Mouse (Mus musculus): ENCODE measurements around the gene Ampd2. TPM values are rescaled to one million over a fixed set of nuclear protein-coding genes. Genes with fewer than 3 reads are reported as not detected.

Ampd2 gene
- total RNA-seq (2021): 10 to 100 TPM; 16.7 to 16.9 TPM

GRCm38 (mm10) chr3:108086470-108086979 is at the start of gene Ampd2:
TSS of gene Ampd2 (minus strand) at chr3:108086651.
- peak; percentile 91 for DNase-seq

GRCm38 (mm10) chr3:108134701-108135100 is 48.2 kb upstream of the Ampd2 start:
- DNase-seq: no peak

- no peak for DNase-seq
Observed at GRCm38 (mm10) chr3:108132484-108132883, 46.0 kb upstream of the Ampd2 start.

GRCm38 (mm10) chr3:108131821-108132220 is 45.4 kb upstream of the Ampd2 start:
- DNase-seq: no peak

GRCm38 (mm10) chr3:108131216-108131615 is 44.8 kb upstream of the Ampd2 start:
- no peak for DNase-seq

- DNase-seq: no peak
Observed at GRCm38 (mm10) chr3:108129804-108130203, 43.4 kb upstream of the Ampd2 start.

GRCm38 (mm10) chr3:108129367-108129766 is 42.9 kb upstream of the Ampd2 start:
- DNase-seq: no peak

GRCm38 (mm10) chr3:108128520-108128919 is 42.1 kb upstream of the Ampd2 start:
- DNase-seq: no peak

GRCm38 (mm10) chr3:108126327-108126726 is 39.9 kb upstream of the Ampd2 start:
- DNase-seq: no peak

GRCm38 (mm10) chr3:108124131-108124530 is 37.7 kb upstream of the Ampd2 start:
- no peak for DNase-seq

- DNase-seq: no peak
Observed at GRCm38 (mm10) chr3:108123242-108123641, 36.8 kb upstream of the Ampd2 start.

GRCm38 (mm10) chr3:108121101-108121500 is 34.6 kb upstream of the Ampd2 start:
- DNase-seq: no peak

- no peak for DNase-seq
Observed at GRCm38 (mm10) chr3:108117465-108117864, 31.0 kb upstream of the Ampd2 start.

- DNase-seq: no peak
Observed at GRCm38 (mm10) chr3:108113591-108114289, 27.3 kb upstream of the Ampd2 start.

GRCm38 (mm10) chr3:108112666-108113065 is 26.2 kb upstream of the Ampd2 start:
- no peak for DNase-seq

- no peak for DNase-seq
Observed at GRCm38 (mm10) chr3:108112246-108112645, 25.8 kb upstream of the Ampd2 start.

GRCm38 (mm10) chr3:108111320-108111719 is 24.9 kb upstream of the Ampd2 start:
- no peak for DNase-seq

- DNase-seq: no peak
Observed at GRCm38 (mm10) chr3:108105281-108105680, 18.8 kb upstream of the Ampd2 start.

GRCm38 (mm10) chr3:108102075-108102474 is 15.6 kb upstream of the Ampd2 start:
- DNase-seq: no peak

GRCm38 (mm10) chr3:108101594-108101993 is 15.1 kb upstream of the Ampd2 start:
- DNase-seq: no peak

- no peak for DNase-seq
Observed at GRCm38 (mm10) chr3:108098316-108098715, 11.9 kb upstream of the Ampd2 start.

- no peak for DNase-seq
Observed at GRCm38 (mm10) chr3:108097656-108098055, 11.2 kb upstream of the Ampd2 start.

- DNase-seq: no peak
Observed at GRCm38 (mm10) chr3:108096726-108097125, 10.3 kb upstream of the Ampd2 start.

- DNase-seq: no peak
Observed at GRCm38 (mm10) chr3:108096226-108096625, 9.8 kb upstream of the Ampd2 start.
